Mouse (Mus musculus): ENCODE measurements around the gene Pcca. TPM values are rescaled to one million over a fixed set of nuclear protein-coding genes. Genes with fewer than 3 reads are reported as not detected.

Pcca gene
- polyA plus RNA-seq, 1 experiment from 2014 or later: 26.4 TPM

DNA sequence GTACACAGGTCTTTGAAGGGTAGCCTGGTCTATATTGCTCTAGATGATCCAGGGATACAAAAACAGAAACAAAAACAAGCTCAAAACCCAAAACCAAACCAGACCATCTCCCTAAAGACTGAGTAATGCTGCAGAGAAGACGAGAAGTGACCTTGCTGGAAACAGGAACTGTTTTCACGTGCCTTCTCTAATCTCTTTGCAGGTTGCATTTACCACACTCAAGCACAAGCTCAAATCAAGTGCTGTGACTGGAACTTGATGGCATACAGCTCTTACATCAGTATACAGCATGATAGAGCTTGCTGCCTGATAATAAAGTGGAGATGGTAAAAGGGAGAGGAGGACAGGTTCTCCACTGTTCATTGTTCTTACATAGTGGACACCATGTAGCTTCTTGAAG, 74.2 kb downstream of the Pcca start:
- Histone ChIP-seq H3K27ac (no peak overlapping the region), H3K27me3 (no peaks in the 10 kb centered on the region), H3K4me2 (no peak overlapping the region), H3K9me3 (replicated peaks) (no peaks in the 10 kb centered on the region), H3K36me3 (no peaks in the 10 kb centered on the region), H3K9ac (no peak overlapping the region), H3K4me1 (replicated peaks) (no peaks in the 10 kb centered on the region), H3K4me3 (no peak overlapping the region)
- 58% methylated on average over 2 of the region's 2 CpGs for WGBS
- no peak for ATAC-seq (replicated peaks; ENCODE audit: insufficient number of reproducible peaks, insufficient read depth, low FRiP score, low read depth)

DNA sequence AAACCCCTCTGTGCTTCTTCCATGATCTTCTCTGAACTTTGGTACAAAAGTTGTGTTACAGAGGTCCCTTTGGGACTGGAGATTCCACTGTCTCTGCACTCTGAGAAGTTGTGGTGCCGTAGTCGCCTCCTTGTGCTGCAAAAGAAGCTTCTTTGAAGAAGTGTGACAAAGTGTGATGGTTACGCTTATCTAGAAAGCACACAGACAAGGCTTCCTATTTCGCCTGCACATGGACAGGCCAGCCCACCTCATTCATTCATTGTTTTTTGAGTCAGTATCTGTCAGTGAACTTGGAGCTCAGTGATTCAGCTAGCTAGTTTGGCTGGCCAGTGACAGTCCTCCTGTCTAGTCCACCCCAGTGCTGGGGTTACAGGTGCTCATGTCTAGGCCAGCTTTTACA, 76.9 kb downstream of the Pcca start:
- no peaks in the 10 kb centered on the region for H3K27me3 ChIP-seq
- WGBS: 83% methylated on average over 4 of the region's 4 CpGs
- H3K4me1 ChIP-seq (replicated peaks): no peaks in the 10 kb centered on the region

DNA sequence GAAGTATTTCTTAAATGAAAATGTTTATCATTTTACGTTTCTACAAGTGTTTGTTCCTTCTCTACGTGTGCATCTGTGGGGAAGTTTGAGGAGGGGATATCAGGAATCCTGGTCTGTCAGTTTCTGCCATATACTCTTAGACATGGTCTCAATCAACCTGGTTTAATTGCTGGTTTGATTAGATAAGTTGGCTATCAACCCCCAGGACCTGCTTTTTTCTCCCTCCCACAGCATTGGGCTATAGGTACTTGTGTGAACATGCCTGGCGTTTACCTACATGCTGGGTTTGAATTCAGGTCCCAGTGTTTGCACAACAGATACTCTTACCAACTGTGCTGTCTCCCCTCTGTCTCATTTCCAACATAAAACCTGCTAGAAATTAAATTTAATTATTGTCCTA, 78.2 kb downstream of the Pcca start:
- 79% methylated on average over 3 of the region's 3 CpGs for WGBS
- ATAC-seq (replicated peaks; ENCODE audit: insufficient number of reproducible peaks, insufficient read depth, low FRiP score, low read depth): no peak
- H3K4me1 ChIP-seq (replicated peaks): no peaks in the 10 kb centered on the region

More for the DNA sequence above, 76.9 kb downstream of the Pcca start:
- Histone ChIP-seq H3K36me3 (no peaks in the 10 kb centered on the region), H3K9ac (no peak overlapping the region), H3K4me3 (no peak overlapping the region), H3K9me3 (replicated peaks) (no peaks in the 10 kb centered on the region), H3K27ac (no peak overlapping the region), H3K4me2 (no peak overlapping the region)
- no peak for ATAC-seq (replicated peaks; ENCODE audit: insufficient number of reproducible peaks, insufficient read depth, low FRiP score, low read depth)

DNA sequence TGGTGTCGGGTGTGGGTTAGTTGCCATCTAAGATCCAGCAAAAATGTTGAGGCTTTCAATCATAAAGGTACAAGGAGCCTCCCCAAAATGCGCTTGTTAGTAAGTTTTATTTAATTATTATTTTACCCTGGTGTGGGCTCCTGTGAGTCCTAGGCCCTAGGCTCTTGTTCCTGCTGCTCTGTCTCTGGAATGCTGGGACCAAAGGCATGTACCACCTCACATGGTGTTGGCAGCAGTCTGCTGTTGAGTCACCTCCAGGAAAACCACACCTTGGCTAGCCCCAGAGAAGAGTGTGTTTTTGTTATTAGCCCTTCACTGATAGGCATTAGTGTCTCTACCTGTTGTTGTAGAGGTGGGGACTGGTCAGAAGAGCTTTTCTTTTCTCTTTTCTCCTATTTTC, 83.5 kb downstream of the Pcca start:
- no peaks in the 10 kb centered on the region for H3K27me3 ChIP-seq
- WGBS: 88% methylated on average over 2 of the region's 2 CpGs
- no peak for ATAC-seq (replicated peaks; ENCODE audit: insufficient number of reproducible peaks, insufficient read depth, low FRiP score, low read depth)
- no peak overlapping the region for H3K4me3 ChIP-seq
- no peak overlapping the region for H3K9ac ChIP-seq
- H3K4me2 ChIP-seq: no peak overlapping the region
- no peaks in the 10 kb centered on the region for H3K4me1 ChIP-seq (replicated peaks)
- no peak overlapping the region for H3K27ac ChIP-seq
- no peaks in the 10 kb centered on the region for H3K9me3 ChIP-seq (replicated peaks)
- no peaks in the 10 kb centered on the region for H3K36me3 ChIP-seq

More for the DNA sequence above, 78.2 kb downstream of the Pcca start:
- Histone ChIP-seq H3K27ac (no peak overlapping the region), H3K36me3 (no peaks in the 10 kb centered on the region), H3K4me2 (no peak overlapping the region), H3K9me3 (replicated peaks) (no peaks in the 10 kb centered on the region), H3K9ac (no peak overlapping the region), H3K27me3 (no peaks in the 10 kb centered on the region), H3K4me3 (no peak overlapping the region)

DNA sequence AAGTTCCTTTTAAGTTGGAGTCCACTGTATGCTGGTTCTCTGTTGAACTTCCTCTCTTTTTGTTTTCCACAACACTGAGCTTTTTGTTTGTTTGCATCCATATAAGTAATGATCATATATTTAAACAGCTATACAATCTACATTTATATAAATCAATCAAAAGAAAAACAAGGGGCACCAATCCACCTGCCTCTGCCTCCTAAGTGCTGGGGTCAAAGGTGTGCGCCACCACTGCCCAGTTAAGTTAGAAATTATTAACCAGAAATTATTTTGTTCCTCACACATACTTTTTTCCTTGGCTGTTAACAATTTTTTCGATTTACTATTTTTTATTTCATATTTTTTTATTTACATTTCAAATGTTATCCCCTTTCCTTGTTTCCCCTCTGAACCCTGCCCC, 99.3 kb downstream of the Pcca start:
- no peaks in the 10 kb centered on the region for H3K36me3 ChIP-seq
- H3K4me1 ChIP-seq (replicated peaks): no peaks in the 10 kb centered on the region
- H3K27me3 ChIP-seq: no peaks in the 10 kb centered on the region
- H3K27ac ChIP-seq: no peak overlapping the region
- 91% methylated on average over 2 of the region's 2 CpGs for WGBS
- H3K4me2 ChIP-seq: no peak overlapping the region
- H3K9ac ChIP-seq: no peak overlapping the region
- no peak for ATAC-seq (replicated peaks; ENCODE audit: insufficient number of reproducible peaks, insufficient read depth, low FRiP score, low read depth)
- no peaks in the 10 kb centered on the region for H3K9me3 ChIP-seq (replicated peaks)
- no peak overlapping the region for H3K4me3 ChIP-seq

DNA sequence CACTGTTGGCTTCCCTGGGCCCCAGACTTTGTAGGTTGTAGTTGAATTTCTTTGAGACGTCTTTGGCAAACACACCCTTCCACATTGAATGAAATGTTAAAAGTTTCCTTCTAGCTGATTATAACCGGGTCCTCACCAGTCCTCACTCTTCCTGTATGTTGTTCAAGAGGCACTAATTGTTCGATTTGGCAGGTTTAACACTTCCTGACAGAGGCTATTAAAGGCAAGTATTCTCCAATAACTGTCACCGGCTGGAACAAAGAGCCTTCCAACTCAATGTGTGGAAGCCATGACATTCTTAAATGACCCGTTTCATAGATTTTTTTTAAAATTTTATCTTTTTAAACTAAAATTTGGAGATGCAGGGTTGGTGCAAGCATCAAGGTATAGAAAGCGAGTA, 102.5 kb downstream of the Pcca start:
- no peak overlapping the region for H3K9ac ChIP-seq
- ATAC-seq (replicated peaks; ENCODE audit: insufficient number of reproducible peaks, insufficient read depth, low FRiP score, low read depth): no peak
- no peaks in the 10 kb centered on the region for H3K4me1 ChIP-seq (replicated peaks)
- H3K27me3 ChIP-seq: no peaks in the 10 kb centered on the region
- H3K4me2 ChIP-seq: no peak overlapping the region
- H3K9me3 ChIP-seq (replicated peaks): no peaks in the 10 kb centered on the region
- 57% methylated on average over 6 of the region's 6 CpGs for WGBS
- H3K27ac ChIP-seq: no peak overlapping the region
- no peak overlapping the region for H3K4me3 ChIP-seq
- no peaks in the 10 kb centered on the region for H3K36me3 ChIP-seq

DNA sequence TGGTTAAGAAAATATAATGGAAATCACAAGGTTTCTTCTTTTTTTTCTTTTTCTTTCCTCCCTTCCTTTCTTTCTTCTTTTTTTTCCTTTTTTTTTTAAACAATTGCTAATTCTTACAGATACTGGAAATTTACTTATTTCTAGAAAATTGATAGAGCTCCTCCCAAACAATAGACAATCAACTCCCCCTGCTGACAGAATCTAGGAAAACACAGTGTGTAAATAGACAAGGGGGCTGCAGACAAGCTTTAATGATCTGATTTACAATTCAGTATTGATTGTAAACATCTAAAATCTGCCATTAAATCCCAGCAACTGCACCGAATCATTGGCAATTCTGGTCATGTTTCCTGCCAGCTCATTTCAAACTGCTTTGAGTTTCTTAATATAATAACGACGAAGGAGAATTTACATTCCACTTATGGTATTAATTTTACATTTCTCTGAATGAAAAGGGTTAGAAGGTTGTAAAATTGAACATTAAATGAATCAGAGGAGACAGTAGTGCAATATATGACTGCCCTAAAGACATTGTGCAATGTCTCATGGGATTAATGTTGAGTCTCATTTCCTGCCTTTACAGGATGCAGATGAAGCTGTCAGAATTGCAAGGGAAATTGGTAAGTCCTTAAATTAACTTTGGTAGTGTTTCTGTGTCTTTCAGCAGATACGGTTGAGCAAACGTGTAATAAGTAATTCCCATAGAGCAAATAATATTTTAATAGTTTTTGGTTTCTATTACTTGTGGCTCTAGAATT, 103.9 kb downstream of the Pcca start:
- Histone ChIP-seq H3K27ac (no peak overlapping the region), H3K4me3 (no peak overlapping the region), H3K9ac (no peak overlapping the region), H3K9me3 (replicated peaks) (no peaks in the 10 kb centered on the region), H3K27me3 (no peaks in the 10 kb centered on the region), H3K4me1 (replicated peaks) (no peaks in the 10 kb centered on the region), H3K36me3 (no peaks in the 10 kb centered on the region), H3K4me2 (no peak overlapping the region)
- ATAC-seq (replicated peaks; ENCODE audit: insufficient number of reproducible peaks, insufficient read depth, low FRiP score, low read depth): no peak
- WGBS: 67% methylated on average over 5 of the region's 5 CpGs

DNA sequence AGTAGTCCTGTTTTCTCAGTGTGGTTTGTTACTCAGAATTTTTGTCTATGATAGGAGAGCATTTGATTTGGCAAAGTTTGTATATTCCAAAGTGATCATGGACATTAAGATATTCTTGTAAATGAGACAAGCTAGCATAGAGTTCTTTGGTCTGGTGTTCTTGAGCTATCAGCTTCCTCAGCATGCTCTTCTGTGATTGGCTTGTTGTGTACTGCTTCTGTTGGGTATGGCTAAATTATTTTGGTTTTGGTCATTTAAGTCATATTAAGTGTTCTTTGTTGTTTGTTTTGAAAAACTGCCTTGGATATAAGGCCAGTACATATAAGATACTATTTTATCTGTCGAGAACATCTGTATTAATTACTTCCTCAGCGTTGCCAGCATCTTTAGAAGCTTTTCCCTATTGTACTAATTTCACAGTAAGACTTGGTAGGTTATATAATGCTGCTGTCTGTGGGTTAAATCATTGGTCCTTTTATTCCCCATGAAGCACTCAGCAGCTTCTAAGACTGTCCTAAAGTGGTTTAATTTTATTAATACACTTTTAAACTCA, 105.1 kb downstream of the Pcca start:
- H3K27me3 ChIP-seq: no peaks in the 10 kb centered on the region
- no peaks in the 10 kb centered on the region for H3K36me3 ChIP-seq
- no peak overlapping the region for H3K9ac ChIP-seq
- no peaks in the 10 kb centered on the region for H3K9me3 ChIP-seq (replicated peaks)
- H3K4me3 ChIP-seq: no peak overlapping the region
- ATAC-seq (replicated peaks; ENCODE audit: insufficient number of reproducible peaks, insufficient read depth, low FRiP score, low read depth): no peak
- 81% methylated on average over 2 of the region's 2 CpGs for WGBS
- no peak overlapping the region for H3K4me2 ChIP-seq
- no peaks in the 10 kb centered on the region for H3K4me1 ChIP-seq (replicated peaks)
- no peak overlapping the region for H3K27ac ChIP-seq

DNA sequence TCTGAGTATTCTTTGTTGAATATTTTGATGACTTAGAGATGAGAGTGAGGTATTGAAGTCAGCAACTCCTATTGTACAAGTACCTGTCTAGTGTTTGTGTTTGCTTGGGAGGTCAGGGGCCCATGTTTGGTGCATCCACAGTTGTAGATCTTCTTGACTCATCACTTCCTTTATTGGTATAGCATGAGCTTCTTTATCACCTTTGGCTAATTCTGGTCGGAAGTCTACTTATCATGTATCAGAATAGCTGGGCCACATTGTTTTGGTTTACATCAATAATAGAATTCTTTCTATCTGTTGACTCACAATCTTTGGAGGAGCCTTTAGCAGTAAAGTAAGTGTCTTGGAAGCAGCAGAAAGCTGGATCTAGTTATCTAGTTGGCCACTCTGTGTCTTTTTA, 108.3 kb downstream of the Pcca start:
- Histone ChIP-seq H3K4me2 (no peak overlapping the region), H3K27me3 (no peaks in the 10 kb centered on the region), H3K4me3 (no peak overlapping the region), H3K9me3 (replicated peaks) (no peaks in the 10 kb centered on the region), H3K36me3 (no peaks in the 10 kb centered on the region), H3K9ac (no peak overlapping the region), H3K4me1 (replicated peaks) (no peaks in the 10 kb centered on the region), H3K27ac (no peak overlapping the region)
- WGBS: 66% methylated on average over 1 of the region's 1 CpGs
- ATAC-seq (replicated peaks; ENCODE audit: insufficient number of reproducible peaks, insufficient read depth, low FRiP score, low read depth): no peak

DNA sequence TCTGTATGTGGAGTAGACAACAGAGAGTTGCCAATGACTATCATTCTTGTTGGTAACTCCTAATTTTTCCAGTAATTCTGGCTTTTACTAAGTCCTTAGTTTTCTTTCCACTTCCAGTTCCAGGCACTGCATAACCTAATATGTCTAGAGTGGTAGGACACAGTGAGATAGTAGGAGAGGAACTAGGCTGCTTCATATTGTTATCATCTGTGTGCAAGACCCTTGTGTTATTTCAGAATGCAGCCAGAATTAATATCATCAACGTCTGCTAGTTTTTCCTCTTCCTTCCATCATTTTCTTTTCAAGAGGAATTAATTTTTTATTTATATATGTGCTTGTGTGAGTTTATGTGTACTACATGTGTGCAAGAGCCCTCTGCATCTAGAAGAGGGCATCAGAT, 114.1 kb downstream of the Pcca start:
- no peaks in the 10 kb centered on the region for H3K4me1 ChIP-seq (replicated peaks)
- no peaks in the 10 kb centered on the region for H3K9me3 ChIP-seq (replicated peaks)
- H3K4me3 ChIP-seq: no peak overlapping the region
- no peak overlapping the region for H3K9ac ChIP-seq
- no peaks in the 10 kb centered on the region for H3K36me3 ChIP-seq
- 57% methylated on average over 1 of the region's 1 CpGs for WGBS
- no peak overlapping the region for H3K27ac ChIP-seq
- no peak overlapping the region for H3K4me2 ChIP-seq
- ATAC-seq (replicated peaks; ENCODE audit: insufficient number of reproducible peaks, insufficient read depth, low FRiP score, low read depth): no peak
- no peaks in the 10 kb centered on the region for H3K27me3 ChIP-seq

DNA sequence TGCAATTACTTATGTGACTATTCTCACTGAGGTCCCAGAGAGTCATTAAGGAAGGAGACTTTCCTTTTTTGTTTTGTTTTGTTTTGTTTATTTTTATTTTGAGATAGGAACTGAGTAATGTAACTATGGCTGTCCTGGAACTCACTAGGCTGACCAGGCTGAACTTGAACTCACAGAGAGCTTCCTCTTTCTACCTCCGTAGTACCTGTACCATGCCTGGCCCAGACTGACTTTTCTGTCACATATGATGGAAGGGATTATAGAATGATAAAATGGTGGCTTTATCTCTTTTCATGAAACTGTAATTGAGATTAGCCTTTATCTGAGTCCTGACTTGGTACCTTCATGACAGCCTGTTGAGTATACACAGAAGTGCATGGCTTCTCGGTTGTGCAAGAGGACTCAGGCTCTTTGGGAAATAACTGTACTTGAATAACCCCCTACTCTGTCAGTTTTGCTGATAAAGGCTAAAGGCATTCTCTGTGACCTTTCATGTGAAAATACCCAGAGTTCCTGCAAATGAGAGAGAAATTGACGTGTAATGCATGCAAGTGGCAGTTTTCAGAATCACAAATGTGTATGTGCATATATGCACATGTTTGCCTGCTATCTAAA, 115.3 kb downstream of the Pcca start:
- Histone ChIP-seq H3K4me2 (no peak overlapping the region), H3K4me1 (replicated peaks) (no peaks in the 10 kb centered on the region), H3K9ac (no peak overlapping the region), H3K4me3 (no peak overlapping the region), H3K9me3 (replicated peaks) (no peaks in the 10 kb centered on the region), H3K27me3 (no peaks in the 10 kb centered on the region), H3K36me3 (no peaks in the 10 kb centered on the region), H3K27ac (no peak overlapping the region)
- 32% methylated on average over 3 of the region's 3 CpGs for WGBS
- no peak for ATAC-seq (replicated peaks; ENCODE audit: insufficient number of reproducible peaks, insufficient read depth, low FRiP score, low read depth)

DNA sequence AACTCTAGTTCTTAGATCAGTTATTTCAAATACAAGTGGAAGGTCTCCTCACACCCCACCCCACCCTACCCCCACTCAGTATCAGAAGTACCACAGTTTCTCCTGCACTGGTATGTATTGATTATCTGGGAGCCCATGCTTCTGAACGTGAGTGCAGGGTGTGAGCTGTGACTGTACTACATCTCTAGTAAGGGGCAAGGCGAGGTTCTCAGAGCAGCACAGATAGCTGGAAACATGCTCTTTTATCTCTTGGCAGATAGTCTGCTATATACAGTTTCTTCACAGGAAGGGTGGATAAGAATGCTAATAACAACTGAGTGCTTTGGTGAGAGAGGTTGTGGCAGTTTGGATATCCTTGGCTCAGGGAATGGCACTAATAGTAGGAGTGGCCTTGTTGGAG, 117.6 kb downstream of the Pcca start:
- H3K27me3 ChIP-seq: no peaks in the 10 kb centered on the region
- no peak overlapping the region for H3K4me2 ChIP-seq
- H3K36me3 ChIP-seq: no peaks in the 10 kb centered on the region
- H3K4me3 ChIP-seq: no peak overlapping the region
- no peak overlapping the region for H3K27ac ChIP-seq
- no peaks in the 10 kb centered on the region for H3K9me3 ChIP-seq (replicated peaks)
- no peak for ATAC-seq (replicated peaks; ENCODE audit: insufficient number of reproducible peaks, insufficient read depth, low FRiP score, low read depth)
- 61% methylated on average over 2 of the region's 2 CpGs for WGBS
- H3K4me1 ChIP-seq (replicated peaks): no peaks in the 10 kb centered on the region
- H3K9ac ChIP-seq: no peak overlapping the region

Measured in heart, embryonic 15.5 days (tissue).